Mouse (Mus musculus): Measurements from ENCODE around the gene Rab10. TPM values are rescaled to one million over a fixed set of nuclear protein-coding genes. Genes with fewer than 3 reads are reported as not detected.
"Not testable (repeated sequence)": the region's sequence is repeated elsewhere in the genome, so short reads cannot be mapped to it uniquely, and the experiment has no call there.

Gene Rab10
- polyA plus RNA-seq, 2 experiments = 79.4 to 94.7 TPM

- Histone ChIP-seq H3K4me1 (ENCODE audit: control insufficient read depth, insufficient read depth, low read length) (peaks cover under 1% of the 10 kb centered on the region), H3K36me3 (ENCODE audit: control insufficient read depth, insufficient read depth, low read length) (no peaks in the 10 kb centered on the region), H3K4me3 (replicated peaks; ENCODE audit: low read length) (no peak overlapping the region), H3K4me2 (replicated peaks; ENCODE audit: low read depth, low read length, severe bottlenecking) (no peak overlapping the region), H3K9me3 (ENCODE audit: control insufficient read depth, low read length) (no peaks in the 10 kb centered on the region), H3K27me3 (ENCODE audit: control insufficient read depth, insufficient read depth, low read length) (no peaks in the 10 kb centered on the region), H3K27ac (replicated peaks; ENCODE audit: low read depth, low read length) (no peak overlapping the region), H3K9ac (ENCODE audit: low read depth, low read length, severe bottlenecking) (no peak overlapping the region)
- DNase-seq (ENCODE audit: low spot score) (no peak), ATAC-seq (ENCODE audit: low FRiP score, low read depth) (no peak)
- no peak for TF ChIP-seq POLR2A (IDR thresholded peaks at IDR 0.05; ENCODE audit: borderline replicate concordance, extremely low read depth, insufficient read depth, insufficient read length)
- WGBS = 82% methylated on average over 3 of the region's 3 CpGs
Measured at GRCm38 (mm10) chr12:3312886-3313285, 3.1 kb upstream of the Rab10 start.

GRCm38 (mm10) chr12:3310321-3310692 is 538 bp upstream of the Rab10 start:
- Histone ChIP-seq H3K9me3 (ENCODE audit: control insufficient read depth, low read length) (no peaks in the 10 kb centered on the region), H3K36me3 (ENCODE audit: control insufficient read depth, insufficient read depth, low read length) (no peaks in the 10 kb centered on the region), H3K27ac (replicated peaks; ENCODE audit: low read depth, low read length) (peak overlapping the region; percentile 93), H3K9ac (ENCODE audit: low read depth, low read length, severe bottlenecking) (peak overlapping the region; percentile 61), H3K4me2 (replicated peaks; ENCODE audit: low read depth, low read length, severe bottlenecking) (peak overlapping the region; percentile 74), H3K27me3 (ENCODE audit: control insufficient read depth, insufficient read depth, low read length) (no peaks in the 10 kb centered on the region), H3K4me3 (replicated peaks; ENCODE audit: low read length) (peak overlapping the region; percentile 97), H3K4me1 (ENCODE audit: control insufficient read depth, insufficient read depth, low read length) (peaks cover 13% of the 10 kb centered on the region)
- under 1% methylated on average over 15 of the region's 15 CpGs for WGBS
- TF ChIP-seq POLR2A (IDR thresholded peaks at IDR 0.05; ENCODE audit: borderline replicate concordance, extremely low read depth, insufficient read depth, insufficient read length) = no peak
- DNase-seq (ENCODE audit: low spot score) (no peak), ATAC-seq (ENCODE audit: low FRiP score, low read depth) (peak; percentile 56)

GRCm38 (mm10) chr12:3308541-3309241 is 1.1 kb downstream of the Rab10 start:
- ATAC-seq (ENCODE audit: low FRiP score, low read depth) = no peak
- peak overlapping the region; percentile 89 for H3K9ac ChIP-seq (ENCODE audit: low read depth, low read length, severe bottlenecking)
- H3K9me3 ChIP-seq (ENCODE audit: control insufficient read depth, low read length) = no peaks in the 10 kb centered on the region
- no peaks in the 10 kb centered on the region; the same call in 1 of the 2 replicates for H3K36me3 ChIP-seq (ENCODE audit: control insufficient read depth, insufficient read depth, low read length)
- peaks cover 13% of the 10 kb centered on the region for H3K4me1 ChIP-seq (ENCODE audit: control insufficient read depth, insufficient read depth, low read length)
- peak overlapping the region; percentile 97 for H3K4me3 ChIP-seq (replicated peaks; ENCODE audit: low read length)
- peak overlapping the region; percentile 93 for H3K27ac ChIP-seq (replicated peaks; ENCODE audit: low read depth, low read length)
- 3% methylated on average over 19 of the region's 19 CpGs for WGBS
- H3K27me3 ChIP-seq (ENCODE audit: control insufficient read depth, insufficient read depth, low read length) = no peaks in the 10 kb centered on the region
- DNase-seq (ENCODE audit: low spot score) = no peak
- TF ChIP-seq POLR2A (IDR thresholded peaks at IDR 0.05; ENCODE audit: borderline replicate concordance, extremely low read depth, insufficient read depth, insufficient read length) = peak; percentile 16; the same call in 1 of the 2 replicates
- peak overlapping the region; percentile 74 for H3K4me2 ChIP-seq (replicated peaks; ENCODE audit: low read depth, low read length, severe bottlenecking)

- TF ChIP-seq POLR2A (IDR thresholded peaks at IDR 0.05; ENCODE audit: borderline replicate concordance, extremely low read depth, insufficient read depth, insufficient read length) = no peak
- H3K4me3 ChIP-seq (replicated peaks; ENCODE audit: low read length) = peak overlapping the region; percentile 97
- H3K9me3 ChIP-seq (ENCODE audit: control insufficient read depth, low read length) = no peaks in the 10 kb centered on the region
- peaks cover 13% of the 10 kb centered on the region for H3K4me1 ChIP-seq (ENCODE audit: control insufficient read depth, insufficient read depth, low read length)
- ATAC-seq (ENCODE audit: low FRiP score, low read depth) (no peak), DNase-seq (ENCODE audit: low spot score) (no peak)
- peak overlapping the region; percentile 89 for H3K9ac ChIP-seq (ENCODE audit: low read depth, low read length, severe bottlenecking)
- H3K4me2 ChIP-seq (replicated peaks; ENCODE audit: low read depth, low read length, severe bottlenecking) = peak overlapping the region; percentile 74
- H3K27ac ChIP-seq (replicated peaks; ENCODE audit: low read depth, low read length) = no peak overlapping the region
- no peaks in the 10 kb centered on the region for H3K27me3 ChIP-seq (ENCODE audit: control insufficient read depth, insufficient read depth, low read length)
- WGBS = 46% methylated on average over 6 of the region's 6 CpGs
- H3K36me3 ChIP-seq (ENCODE audit: control insufficient read depth, insufficient read depth, low read length) = no peaks in the 10 kb centered on the region; the same call in 1 of the 2 replicates
Measured at GRCm38 (mm10) chr12:3307587-3307986, 2.2 kb downstream of the Rab10 start.

- Histone ChIP-seq H3K27ac (replicated peaks; ENCODE audit: low read depth, low read length) (no peak overlapping the region), H3K4me1 (ENCODE audit: control insufficient read depth, insufficient read depth, low read length) (peaks cover 13% of the 10 kb centered on the region), H3K4me3 (replicated peaks; ENCODE audit: low read length) (no peak overlapping the region), H3K9ac (ENCODE audit: low read depth, low read length, severe bottlenecking) (no peak overlapping the region), H3K4me2 (replicated peaks; ENCODE audit: low read depth, low read length, severe bottlenecking) (no peak overlapping the region), H3K27me3 (ENCODE audit: control insufficient read depth, insufficient read depth, low read length) (no peaks in the 10 kb centered on the region), H3K9me3 (ENCODE audit: control insufficient read depth, low read length) (no peaks in the 10 kb centered on the region), H3K36me3 (ENCODE audit: control insufficient read depth, insufficient read depth, low read length) (no peaks in the 10 kb centered on the region; the same call in 1 of the 2 replicates)
- no peak for TF ChIP-seq POLR2A (IDR thresholded peaks at IDR 0.05; ENCODE audit: borderline replicate concordance, extremely low read depth, insufficient read depth, insufficient read length)
- no peak for DNase-seq (ENCODE audit: low spot score)
- WGBS = 91% methylated on average over 2 of the region's 2 CpGs
- no peak for ATAC-seq (ENCODE audit: low FRiP score, low read depth)
Measured at GRCm38 (mm10) chr12:3305238-3305637, 4.5 kb downstream of the Rab10 start.

- not testable (repeated sequence) for H3K36me3 ChIP-seq (ENCODE audit: control insufficient read depth, insufficient read depth, low read length); H3K27ac ChIP-seq (replicated peaks; ENCODE audit: low read depth, low read length); H3K4me1 ChIP-seq (ENCODE audit: control insufficient read depth, insufficient read depth, low read length); H3K4me2 ChIP-seq (replicated peaks; ENCODE audit: low read depth, low read length, severe bottlenecking); ATAC-seq (ENCODE audit: low FRiP score, low read depth); H3K9me3 ChIP-seq (ENCODE audit: control insufficient read depth, low read length); H3K4me3 ChIP-seq (replicated peaks; ENCODE audit: low read length); H3K27me3 ChIP-seq (ENCODE audit: control insufficient read depth, insufficient read depth, low read length); DNase-seq (ENCODE audit: low spot score); H3K9ac ChIP-seq (ENCODE audit: low read depth, low read length, severe bottlenecking)
- WGBS = 94% methylated on average over 6 of the region's 6 CpGs
Measured at GRCm38 (mm10) chr12:3297622-3298021, 12.1 kb downstream of the Rab10 start.
